13 mouse cellular contexts compared by ENCODE assay signal in genomic region chr7:137128726-137129125, GRCm38 (mm10).
DNase-seq lines count a peak whose midpoint lies in the region.
"Had no signal": no experiment of that assay in that cellular context is flagged by ENCODE, and none has a peak within 500 bp of the region (broad histone marks: within the 10 kb centered on the region; RNA-seq: fewer than 3 reads in every experiment).

No protein-coding gene starts in this region.

- peak; percentile 9 for DNase-seq in adrenal gland, adult 2 months
- no peak for DNase-seq in adrenal gland, postnatal 4 days (ENCODE audit: low spot score in 2 of 2)
- peak; percentile 26 for DNase-seq in layer of hippocampus, adult 9-11 months
- no peak for DNase-seq in layer of hippocampus, postnatal 25 days (ENCODE audit: extremely low spot score in 1 of 2, low spot score in 1 of 2)
- DNase-seq in right cerebral cortex, adult 18-20 months = peak; percentile 25
- no peak for DNase-seq in right cerebral cortex, postnatal 4 days
- peak; percentile 27 for DNase-seq in telencephalon, adult 2 months (ENCODE audit: low read depth, low spot score)
- DNase-seq: adrenal gland, postnatal 25 days; cerebellum, adult 11 months; cerebellum, adult 8-10 months; cerebellum, postnatal 14 days; gastrocnemius, postnatal 14 days; heart, adult 2 months had no signal

Comparison
In these comparisons a context has a peak if more than half of its experiments do, and no peak if none do; other contexts are left out.
1. DNase-seq: peak in adrenal gland, adult 2 months (single experiment), layer of hippocampus, adult 9-11 months (single experiment), right cerebral cortex, adult 18-20 months (single experiment) and telencephalon, adult 2 months (single experiment); none in adrenal gland, postnatal 4 days (0 of 2), layer of hippocampus, postnatal 25 days (0 of 2) and right cerebral cortex, postnatal 4 days (single experiment).